Mouse (Mus musculus): ENCODE results near the gene Dph6.

DNA sequence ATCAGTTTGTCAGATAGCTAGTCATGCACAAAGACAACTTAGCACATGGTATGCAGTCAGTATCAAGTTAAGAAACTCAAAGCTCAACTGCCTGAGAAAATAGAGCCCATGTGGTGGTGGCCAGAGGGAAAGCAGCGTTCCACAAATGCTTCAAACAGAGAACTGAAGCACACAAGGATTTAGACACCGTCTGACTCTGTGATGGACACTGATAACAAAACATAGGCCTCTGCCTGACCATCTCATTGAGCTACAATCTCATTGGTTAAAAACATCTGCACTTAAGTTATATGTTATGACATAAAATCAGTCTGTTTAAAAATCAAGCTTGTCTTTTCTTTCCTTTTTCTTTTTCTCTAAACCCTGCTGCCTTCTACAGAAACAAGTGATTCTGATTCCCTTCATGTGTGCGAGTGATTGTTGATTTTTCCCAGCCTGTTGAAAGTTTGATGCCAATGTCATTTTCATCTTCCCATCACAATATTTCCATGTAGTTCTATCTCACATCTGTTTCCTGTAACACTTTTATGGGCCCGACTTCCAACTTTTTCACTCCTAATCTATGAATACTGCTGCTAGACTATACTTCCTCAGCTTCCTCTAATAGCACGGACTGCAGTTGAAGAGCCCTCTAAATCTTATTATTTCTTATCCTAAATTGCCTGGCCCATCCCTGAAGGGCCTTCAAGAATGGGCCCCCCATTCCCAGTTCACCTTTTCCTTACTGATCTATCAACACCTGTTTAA is 123.6 kb downstream of the Dph6 start:
- TF ChIP-seq POLR2A (IDR thresholded peaks at IDR 0.05; ENCODE audit: borderline replicate concordance, low read depth, low read length) (no peak), CTCF (IDR thresholded peaks at IDR 0.05; ENCODE audit: low read depth, low read length) (no peak)

All from bone marrow macrophage, adult 2 months (primary cell).